Comparison of ENCODE assay signal across 9 mouse cellular contexts in genomic region chr5:45424021-45424886, GRCm38 (mm10). TPM values are rescaled to one million over a fixed set of nuclear protein-coding genes. Genes with fewer than 3 reads are reported as not detected.
A peak's percentile ranks its signal among the peaks of the same experiment; 100 is the strongest.
DNase-seq lines count a peak whose midpoint lies in the region; ATAC-seq and TF ChIP-seq lines count a peak whose summit lies in the region.
"Had no signal": no experiment of that assay in that cellular context is flagged by ENCODE, and none has a peak within 500 bp of the region (broad histone marks: within the 10 kb centered on the region; RNA-seq: fewer than 3 reads in every experiment).

No protein-coding gene starts in this region.

- H3K9me3 ChIP-seq in hindbrain, postnatal 0 days (ENCODE audit: low read length): no peaks in the 10 kb centered on the region
- H3K9me3 ChIP-seq in limb, embryonic 14.5 days (ENCODE audit: control insufficient read depth, low read length): no peaks in the 10 kb centered on the region
- no peaks in the 10 kb centered on the region for H3K9me3 ChIP-seq in neural tube, embryonic 13.5 days

- 39% methylated on average over 8 of the region's 8 CpGs for WGBS in hindbrain, postnatal 0 days
- 40% methylated on average over 8 of the region's 8 CpGs for whole genome bisulfite sequencing in limb, embryonic 14.5 days
- 41% methylated on average over 8 of the region's 8 CpGs for WGBS in neural tube, embryonic 13.5 days

- no peak for TF ChIP-seq POLR2A in embryonic fibroblast, embryonic 13.5 days (IDR thresholded peaks at IDR 0.05; ENCODE audit: low read depth, low read length)
- no peak for TF ChIP-seq POLR2A in limb, embryonic 14.5 days (IDR thresholded peaks at IDR 0.05; ENCODE audit: borderline replicate concordance, extremely low read depth, insufficient read depth, insufficient read length)

- no peak overlapping the region for H3K4me2 ChIP-seq in hindbrain, postnatal 0 days (ENCODE audit: low read depth, low read length)
- no peak overlapping the region for H3K4me2 ChIP-seq in limb, embryonic 14.5 days (replicated peaks; ENCODE audit: low read depth, low read length, severe bottlenecking)
- H3K4me2 ChIP-seq in neural tube, embryonic 13.5 days: no peak overlapping the region

- DNase-seq in ovary, postnatal 14 days (ENCODE audit: low spot score): peak; percentile 57
- DNase-seq in ovary, postnatal 10 days (ENCODE audit: low spot score): no peak
- DNase-seq in adrenal gland, postnatal 36 days: peak; percentile 56 to 67
- peak; percentile 81 for DNase-seq in hindbrain, postnatal 0 days (ENCODE audit: low spot score)
- peak; percentile 64 for DNase-seq in limb, embryonic 14.5 days (ENCODE audit: low spot score)
- DNase-seq in urinary bladder, postnatal 36 days (ENCODE audit: low spot score in 2 of 2): peak; percentile 13 to 16

- H3K4me3 ChIP-seq in embryonic fibroblast, embryonic 13.5 days (ENCODE audit: insufficient read depth, low read length): no peak overlapping the region
- H3K4me3 ChIP-seq in hindbrain, postnatal 0 days (ENCODE audit: low read length): no peak overlapping the region
- H3K4me3 ChIP-seq in limb, embryonic 14.5 days (replicated peaks; ENCODE audit: low read length): no peak overlapping the region
- H3K4me3 ChIP-seq in neural tube, embryonic 13.5 days: no peak overlapping the region

- ATAC-seq in hindbrain, postnatal 0 days: peak; percentile 90
- peak; percentile 68; the same call in 1 of the 2 replicates for ATAC-seq in limb, embryonic 14.5 days (ENCODE audit: low FRiP score, low read depth)
- peak; percentile 93 for ATAC-seq in neural tube, embryonic 13.5 days (ENCODE audit: low read depth)

- no peaks in the 10 kb centered on the region for H3K4me1 ChIP-seq in embryonic fibroblast, embryonic 13.5 days (ENCODE audit: control insufficient read depth, insufficient read depth, low read length)
- no peaks in the 10 kb centered on the region for H3K4me1 ChIP-seq in hindbrain, postnatal 0 days (ENCODE audit: insufficient read depth, low read length)
- no peaks in the 10 kb centered on the region; the same call in 1 of the 2 replicates for H3K4me1 ChIP-seq in limb, embryonic 14.5 days (ENCODE audit: control insufficient read depth, insufficient read depth, low read length)
- no peaks in the 10 kb centered on the region for H3K4me1 ChIP-seq in neural tube, embryonic 13.5 days (replicated peaks)

- peak; percentile 64; the same call in 1 of the 2 replicates for TF ChIP-seq CTCF in embryonic fibroblast, embryonic 13.5 days (IDR thresholded peaks at IDR 0.05; ENCODE audit: borderline replicate concordance, insufficient read depth, low read length)
- TF ChIP-seq CTCF in hindbrain, postnatal 0 days (IDR thresholded peaks at IDR 0.05; ENCODE audit: low read depth): peak; percentile 88

- no peak overlapping the region for H3K9ac ChIP-seq in hindbrain, postnatal 0 days (replicated peaks; ENCODE audit: low read length)
- H3K9ac ChIP-seq in limb, embryonic 14.5 days (ENCODE audit: low read depth, low read length, severe bottlenecking): no peak overlapping the region
- H3K9ac ChIP-seq in neural tube, embryonic 13.5 days: no peak overlapping the region

- no peak overlapping the region for H3K27ac ChIP-seq in embryonic fibroblast, embryonic 13.5 days (ENCODE audit: insufficient read depth, low read length)
- no peak overlapping the region for H3K27ac ChIP-seq in hindbrain, postnatal 0 days
- H3K27ac ChIP-seq in limb, embryonic 14.5 days (replicated peaks; ENCODE audit: low read depth, low read length): no peak overlapping the region
- H3K27ac ChIP-seq in neural tube, embryonic 13.5 days (replicated peaks): no peak overlapping the region

- H3K27me3 ChIP-seq in hindbrain, postnatal 0 days (ENCODE audit: insufficient read depth, low read length): no peaks in the 10 kb centered on the region
- no peaks in the 10 kb centered on the region for H3K27me3 ChIP-seq in limb, embryonic 14.5 days (ENCODE audit: control insufficient read depth, insufficient read depth, low read length)
- no peaks in the 10 kb centered on the region for H3K27me3 ChIP-seq in neural tube, embryonic 13.5 days

- H3K36me3 ChIP-seq in hindbrain, postnatal 0 days (ENCODE audit: insufficient read depth, low read length): no peaks in the 10 kb centered on the region
- no peaks in the 10 kb centered on the region for H3K36me3 ChIP-seq in limb, embryonic 14.5 days (ENCODE audit: control insufficient read depth, insufficient read depth, low read length)
- H3K36me3 ChIP-seq in neural tube, embryonic 13.5 days: no peaks in the 10 kb centered on the region

RNA-seq across cellular contexts. Expression of gene Qdpr, which starts 25.8 kb away (rescaled TPM):
- 100 to 1,000 TPM; 110 to 138 TPM for total RNA-seq in adrenal gland, postnatal 36 days (2021)
- polyA plus RNA-seq in embryonic fibroblast, embryonic 13.5 days (2011; ENCODE audit: insufficient read length, low read depth, missing spikeins): 36.8 and 49.1 TPM in 2 replicates
- 56.4 and 58.1 TPM in 2 replicates for total RNA-seq in hindbrain, postnatal 0 days (2014; rRNA removed)
- 160 and 165 TPM in 2 replicates for polyA plus RNA-seq in hindbrain, postnatal 0 days (2015; fragmentation: Nextera tagmentation; extraction: Ambion mirVana)
- polyA plus RNA-seq in limb, embryonic 14.5 days (2012; rRNA removed): 60.0 and 64.5 TPM in 2 replicates
- 92.9 and 96.1 TPM in 2 replicates for polyA plus RNA-seq in limb, embryonic 14.5 days (2014; fragmentation: Nextera tagmentation; extraction: Ambion mirVana)
- polyA plus RNA-seq in neural tube, embryonic 13.5 days (2015; fragmentation: Nextera tagmentation; extraction: Ambion mirVana): 124 and 136 TPM in 2 replicates

RNA-seq across cellular contexts. Expression of gene Clrn2, which starts 29.3 kb away (rescaled TPM):
- total RNA-seq in adrenal gland, postnatal 36 days (2021): not detected
- not detected in 2 replicates for polyA plus RNA-seq in embryonic fibroblast, embryonic 13.5 days (2011; ENCODE audit: insufficient read length, low read depth, missing spikeins)
- not detected in 2 replicates for total RNA-seq in hindbrain, postnatal 0 days (2014; rRNA removed)
- polyA plus RNA-seq in hindbrain, postnatal 0 days (2015; fragmentation: Nextera tagmentation; extraction: Ambion mirVana): 0.32 and 0.36 TPM in 2 replicates
- not detected in 2 replicates for polyA plus RNA-seq in limb, embryonic 14.5 days (2012; rRNA removed)
- polyA plus RNA-seq in limb, embryonic 14.5 days (2014; fragmentation: Nextera tagmentation; extraction: Ambion mirVana): not detected in 2 replicates
- polyA plus RNA-seq in neural tube, embryonic 13.5 days (2015; fragmentation: Nextera tagmentation; extraction: Ambion mirVana): 0.63 TPM in 1 of 2 replicates, not detected in the other
- total RNA-seq: gastrocnemius, postnatal 4 days had no signal
